Mouse (Mus musculus) kidney, postnatal 10 days (tissue): ENCODE measurements around the gene Wdr1.
"Not testable (repeated sequence)": the region's sequence is repeated elsewhere in the genome, so short reads cannot be mapped to it uniquely, and the experiment has no call there.

Experiments
- DNase-seq: peaks from one replicate; pipeline ENCODE4 v3.0.0; 2021; ENCODE audit warnings: mixed read lengths

Gene Wdr1

GRCm38 (mm10) chr5:38493890-38494289, 69.1 kb downstream of the Wdr1 start:
- DNase-seq, result no peak

- DNase-seq, result no peak
Observed at GRCm38 (mm10) chr5:38491763-38492162, 71.3 kb downstream of the Wdr1 start.

GRCm38 (mm10) chr5:38489739-38490138, 73.3 kb downstream of the Wdr1 start:
- no peak for DNase-seq

- DNase-seq, result no peak
Observed at GRCm38 (mm10) chr5:38488673-38489615, 74.1 kb downstream of the Wdr1 start.

GRCm38 (mm10) chr5:38488026-38488425, 75.0 kb downstream of the Wdr1 start:
- DNase-seq, result no peak

GRCm38 (mm10) chr5:38487247-38487646, 75.8 kb downstream of the Wdr1 start:
- DNase-seq, result no peak

GRCm38 (mm10) chr5:38485946-38486345, 77.1 kb downstream of the Wdr1 start:
- no peak for DNase-seq

GRCm38 (mm10) chr5:38483518-38484110, 79.4 kb downstream of the Wdr1 start:
- DNase-seq, result no peak

GRCm38 (mm10) chr5:38480822-38481707, 82.0 kb downstream of the Wdr1 start:
- DNase-seq, result no peak

GRCm38 (mm10) chr5:38479908-38480725, 82.9 kb downstream of the Wdr1 start:
- peak; percentile 89 for DNase-seq

- not testable (repeated sequence) for DNase-seq
Observed at GRCm38 (mm10) chr5:38479545-38479907, 83.5 kb downstream of the Wdr1 start.

- peak; percentile 56 for DNase-seq
Observed at GRCm38 (mm10) chr5:38479027-38479426, 84.0 kb downstream of the Wdr1 start.

- peak; percentile 40 for DNase-seq
Observed at GRCm38 (mm10) chr5:38477731-38478445, 85.1 kb downstream of the Wdr1 start.

- DNase-seq, result peak; percentile 68
Observed at GRCm38 (mm10) chr5:38476861-38477565, 86.0 kb downstream of the Wdr1 start.
